Mouse (Mus musculus) heart, adult 2 months (tissue): ENCODE measurements around the gene Fndc10.

ENCODE experiments used
- CTCF ChIP-seq: fragments of 200-600 bp; IDR thresholded peaks from 2 replicates; pipeline ENCODE4 v1.8.1; 2022; ENCODE audit warnings: antibody characterized with exemption, mild to moderate bottlenecking, moderate library complexity
- EP300 ChIP-seq: fragments of 200-500 bp; IDR thresholded peaks from 2 replicates; pipeline ENCODE4 v1.6.1; 2011; ENCODE audit warnings: low read depth, low read length, control low read depth; ENCODE audit not compliant: insufficient read depth
- POLR2A ChIP-seq: fragments of 200-500 bp; IDR thresholded peaks from 2 replicates; pipeline ENCODE4 v1.6.1; 2011; ENCODE audit warnings: mild to moderate bottlenecking, low read depth, low read length, control low read depth; ENCODE audit not compliant: insufficient read depth

DNA sequence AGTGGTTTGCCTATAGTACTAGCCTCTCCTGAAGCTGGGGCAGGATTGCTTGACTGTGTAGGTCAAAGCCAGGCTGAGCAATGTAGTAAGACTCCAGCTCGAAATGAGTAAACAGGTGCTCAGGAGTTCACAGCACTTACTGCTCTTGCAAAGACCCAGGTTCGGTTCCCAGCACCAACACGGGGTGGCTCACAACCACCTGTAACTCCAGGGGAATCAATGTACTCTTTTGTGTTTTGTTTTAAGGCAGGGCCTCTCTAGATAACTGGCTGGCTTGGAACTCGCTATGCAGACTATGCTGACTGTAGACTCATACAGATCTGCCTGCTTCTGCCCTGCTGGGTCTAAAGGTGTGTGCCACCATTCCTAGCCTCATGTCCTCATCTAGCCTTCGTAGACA is 48.5 kb downstream of the Fndc10 start:
- no peak for TF ChIP-seq CTCF
- TF ChIP-seq EP300 = no peak
- TF ChIP-seq POLR2A = no peak
